Mouse (Mus musculus) fibroblast of lung, adult 2 months (primary cell): ENCODE data around the gene Dnah8.

Source experiments
- DNase-seq: peaks from one replicate; pipeline ENCODE4 v3.0.0-alpha.2; 2011; ENCODE audit warnings: low read depth

Dnah8 gene

DNA sequence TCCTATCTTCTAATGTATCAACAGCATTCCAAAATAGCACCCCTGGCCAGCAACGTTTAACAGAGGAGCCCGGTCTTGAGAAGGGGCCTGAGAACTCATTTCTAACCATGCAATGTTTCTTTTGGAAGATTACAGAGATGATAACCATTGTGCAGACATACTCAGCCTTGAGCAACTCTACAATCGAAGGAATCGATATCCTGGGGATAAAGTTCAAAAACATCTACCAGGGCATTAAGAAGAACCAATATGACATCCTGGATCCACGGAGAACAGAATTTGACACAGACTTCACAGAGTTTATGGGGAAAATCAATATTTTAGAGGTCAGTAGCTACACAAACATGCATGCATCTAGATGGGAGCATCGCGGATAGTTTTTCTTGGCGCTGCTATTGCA, 39.0 kb downstream of the Dnah8 start:
- DNase-seq, result no peak

DNA sequence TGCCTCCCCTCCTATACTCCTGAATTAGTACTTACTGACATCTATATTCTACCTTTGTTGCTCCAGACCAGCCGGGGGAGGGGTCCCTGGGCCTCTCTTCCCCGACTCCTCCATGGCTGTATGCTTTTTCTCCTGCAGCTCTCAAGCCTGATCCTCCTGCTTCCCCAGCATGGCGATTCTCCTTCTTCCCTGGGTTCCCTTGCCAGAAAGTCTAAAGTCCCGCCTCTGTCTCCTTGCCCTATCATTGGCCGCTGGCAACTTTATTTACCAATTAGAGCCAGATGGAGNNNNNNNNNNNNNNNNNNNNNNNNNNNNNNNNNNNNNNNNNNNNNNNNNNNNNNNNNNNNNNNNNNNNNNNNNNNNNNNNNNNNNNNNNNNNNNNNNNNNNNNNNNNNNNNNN, 40.7 kb downstream of the Dnah8 start:
- no peak for DNase-seq

DNA sequence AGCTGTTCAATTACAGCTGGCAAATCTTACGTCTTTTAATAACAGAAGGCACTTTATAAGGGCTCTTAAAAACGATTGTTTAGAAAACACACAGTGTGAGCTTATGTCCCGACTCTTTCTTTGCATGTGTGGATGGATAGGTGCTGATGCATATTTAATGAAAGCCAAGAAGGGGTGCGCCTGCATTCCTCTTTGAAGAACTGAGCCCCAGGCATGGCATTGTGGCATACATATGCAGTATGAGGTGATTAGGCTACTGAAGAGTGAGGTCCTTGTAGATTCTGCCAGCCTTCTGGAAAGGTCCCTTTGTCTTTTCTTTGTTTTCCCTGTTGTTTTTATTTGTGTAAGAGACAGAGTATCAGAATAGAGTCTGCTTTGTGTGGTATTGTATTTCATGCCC, 48.4 kb downstream of the Dnah8 start:
- no peak for DNase-seq

DNA sequence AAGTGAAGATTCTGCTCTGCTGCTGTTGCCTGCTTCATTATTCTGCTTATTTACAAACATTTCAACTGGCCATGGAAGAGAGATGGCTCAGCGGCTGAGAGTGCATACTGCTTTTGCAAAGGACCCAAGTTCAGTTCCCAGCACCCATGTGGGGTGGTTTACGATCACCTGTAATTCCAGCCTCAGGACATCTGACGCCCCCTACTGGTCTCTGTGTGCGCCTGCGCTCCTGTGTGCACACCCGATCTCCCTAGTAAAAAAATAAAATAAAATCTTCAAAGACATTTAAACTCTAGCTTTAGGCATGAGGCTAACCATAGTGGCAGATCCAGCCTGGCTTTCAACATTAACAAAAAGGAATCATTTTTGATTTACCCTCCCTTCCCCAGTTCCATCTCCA, 48.9 kb downstream of the Dnah8 start:
- DNase-seq, result no peak

DNA sequence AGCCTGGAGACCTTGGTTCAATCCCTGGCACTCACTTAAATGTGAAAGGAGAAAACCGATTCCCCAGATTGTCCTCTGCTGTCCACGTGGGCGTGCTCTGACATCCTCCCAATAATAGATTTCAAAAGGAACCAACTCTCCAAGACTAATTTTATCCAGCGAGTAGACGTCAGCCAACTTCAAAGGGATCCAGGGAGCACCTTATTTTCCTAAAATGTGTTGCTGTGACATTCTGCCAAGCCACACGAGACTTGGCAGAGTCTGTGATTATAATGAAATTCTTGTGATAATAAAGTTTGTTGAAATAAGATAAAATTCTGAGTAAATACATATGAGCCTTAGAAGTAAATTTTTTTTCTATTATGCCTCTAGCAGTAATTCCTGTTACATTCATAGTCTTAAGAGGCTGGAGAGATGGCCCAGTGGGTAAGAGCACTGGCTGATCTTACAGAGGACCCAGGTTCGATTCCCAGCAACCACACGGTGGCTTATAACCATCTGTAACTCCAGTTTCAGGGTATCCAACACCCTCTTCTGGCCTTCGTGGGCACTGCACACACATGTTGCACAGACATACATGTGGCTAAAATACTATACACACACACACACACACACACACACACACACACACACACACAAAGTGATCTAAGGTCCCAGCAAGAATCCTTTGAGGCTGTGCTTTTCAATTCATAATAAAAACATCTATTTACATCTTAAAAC, 51.0 kb downstream of the Dnah8 start:
- no peak for DNase-seq

DNA sequence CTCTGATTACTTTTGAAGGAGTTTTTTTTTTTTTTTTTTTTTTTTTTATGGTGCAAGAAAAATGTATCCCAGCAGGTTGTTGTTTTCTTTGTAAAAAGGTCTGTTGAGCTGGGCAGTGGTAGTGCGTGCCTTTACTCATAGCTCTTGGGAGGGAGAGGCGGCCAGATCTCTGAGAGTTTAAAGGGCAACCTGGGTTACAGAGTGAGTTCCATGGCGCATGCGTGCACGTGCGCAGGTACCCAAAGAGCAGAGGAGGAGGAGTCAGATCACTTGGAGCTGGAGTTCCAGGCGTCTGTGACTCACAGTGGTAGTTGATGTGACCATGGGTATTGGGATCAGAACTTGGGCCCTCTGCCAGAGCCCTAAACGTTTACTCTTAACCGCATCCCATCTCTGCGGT, 54.4 kb downstream of the Dnah8 start:
- DNase-seq, result no peak

DNA sequence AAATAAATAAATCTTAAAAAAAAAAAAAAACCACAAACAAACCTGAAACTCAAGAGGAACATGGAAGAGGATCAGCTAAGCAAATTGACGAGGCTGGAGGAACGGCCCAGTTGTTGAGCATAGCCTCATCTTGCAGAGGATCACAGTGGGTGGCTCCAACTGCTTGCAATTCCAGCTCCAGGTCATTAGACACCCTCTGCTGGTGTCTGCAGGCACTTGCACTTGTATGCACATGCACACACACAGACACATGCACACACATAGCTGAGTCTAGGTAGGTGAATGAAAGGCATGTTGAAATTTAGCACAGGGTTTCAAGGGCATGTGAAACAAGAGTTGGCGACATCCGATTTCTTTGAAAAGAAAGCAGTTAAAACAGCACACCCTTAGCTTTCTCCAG, 55.5 kb downstream of the Dnah8 start:
- DNase-seq, result no peak

DNA sequence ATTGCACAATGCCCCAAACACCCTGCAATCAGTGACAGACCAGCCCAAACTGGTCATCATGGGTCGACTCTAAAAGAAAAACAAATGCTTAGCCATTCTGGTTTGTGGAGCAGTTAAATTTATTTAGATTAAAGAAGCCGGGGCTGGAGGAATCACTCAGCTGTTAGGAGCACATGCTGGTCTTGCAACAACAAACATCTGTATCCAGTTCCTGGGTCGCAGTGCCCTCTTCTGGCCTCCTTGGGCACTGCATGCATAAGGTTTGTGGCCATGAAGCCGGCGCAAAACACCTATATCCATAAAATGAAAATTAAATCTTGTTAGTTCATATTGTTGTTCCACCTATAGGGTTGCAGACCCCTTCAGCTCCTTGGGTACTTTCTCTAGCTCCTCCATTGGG, 57.5 kb downstream of the Dnah8 start:
- DNase-seq, result peak; percentile 16

DNA sequence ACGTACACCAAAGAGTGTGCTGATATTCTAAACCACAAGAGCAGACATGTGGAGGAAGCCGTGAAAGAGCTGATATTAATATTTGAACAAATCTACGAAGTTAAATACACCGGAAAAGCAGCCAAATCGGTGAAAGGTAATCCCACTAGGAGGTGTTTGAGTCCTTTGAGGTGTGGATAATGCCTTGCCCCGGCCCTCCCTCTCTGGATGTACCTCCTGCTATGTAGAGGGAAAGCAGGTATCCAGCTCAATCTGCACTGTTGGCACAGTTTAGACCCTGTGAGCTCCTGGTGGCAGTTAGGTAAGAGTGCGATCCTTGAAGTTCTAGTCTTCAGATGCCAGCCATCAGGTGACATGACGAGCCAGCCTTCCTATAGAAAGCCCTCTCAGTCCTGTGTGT, 66.0 kb downstream of the Dnah8 start:
- no peak for DNase-seq

DNA sequence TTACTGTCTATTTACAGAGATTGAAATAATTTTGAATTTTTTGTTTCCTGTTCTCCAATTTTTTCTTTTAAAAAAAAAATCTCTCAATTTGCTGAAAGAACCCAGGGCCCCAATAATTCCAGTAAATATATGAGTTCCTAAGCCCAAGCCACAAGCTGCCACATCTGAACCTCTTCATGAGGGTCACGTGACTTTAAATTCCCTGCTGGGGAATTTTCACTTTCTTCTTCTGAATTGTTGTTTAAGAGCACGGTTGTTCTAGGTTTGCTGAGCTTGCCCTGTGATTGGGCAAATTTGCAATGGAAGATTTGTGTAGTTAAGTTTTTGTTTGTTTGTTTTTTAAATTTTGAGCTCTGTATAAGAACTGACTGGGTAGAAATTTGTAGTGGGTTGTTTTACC, 67.3 kb downstream of the Dnah8 start:
- no peak for DNase-seq

DNA sequence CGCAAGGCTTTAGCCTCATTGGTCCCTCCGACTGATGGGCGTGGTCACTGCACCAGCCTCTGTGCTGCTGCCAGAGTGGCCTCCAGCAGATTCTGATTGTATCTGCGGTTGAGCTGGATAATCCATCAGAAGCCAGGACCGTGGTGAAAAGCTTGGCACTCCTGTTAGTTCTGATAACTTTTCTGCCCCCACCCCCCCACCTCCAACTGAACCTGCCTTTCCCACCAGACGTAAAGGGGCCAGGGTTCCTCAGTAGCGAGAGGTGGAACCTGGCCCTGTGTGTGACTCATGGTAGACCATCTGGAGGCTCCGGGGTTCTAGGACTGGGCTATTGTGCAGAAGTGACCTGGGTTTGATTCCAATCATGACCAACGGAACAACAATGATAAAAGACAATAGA, 70.1 kb downstream of the Dnah8 start:
- DNase-seq, result no peak

DNA sequence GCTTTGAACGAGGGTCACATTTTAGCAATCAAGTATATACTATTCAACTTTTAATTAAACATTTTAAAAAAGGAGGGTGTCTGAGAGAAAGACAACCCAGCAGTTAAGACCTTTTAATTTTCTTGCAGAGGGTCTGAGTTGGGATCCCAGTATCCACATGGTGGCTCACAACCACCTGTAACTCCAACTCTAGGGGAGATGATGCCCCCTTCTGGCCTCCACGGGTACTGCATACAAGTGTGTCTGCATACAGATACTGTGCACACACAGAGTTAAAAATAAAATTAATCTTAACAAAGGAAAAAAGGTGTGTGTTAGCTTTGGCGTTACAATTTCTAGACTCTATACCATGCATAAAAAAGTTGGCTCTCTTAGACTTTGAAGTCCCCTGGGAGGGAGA, 90.6 kb downstream of the Dnah8 start:
- no peak for DNase-seq

DNA sequence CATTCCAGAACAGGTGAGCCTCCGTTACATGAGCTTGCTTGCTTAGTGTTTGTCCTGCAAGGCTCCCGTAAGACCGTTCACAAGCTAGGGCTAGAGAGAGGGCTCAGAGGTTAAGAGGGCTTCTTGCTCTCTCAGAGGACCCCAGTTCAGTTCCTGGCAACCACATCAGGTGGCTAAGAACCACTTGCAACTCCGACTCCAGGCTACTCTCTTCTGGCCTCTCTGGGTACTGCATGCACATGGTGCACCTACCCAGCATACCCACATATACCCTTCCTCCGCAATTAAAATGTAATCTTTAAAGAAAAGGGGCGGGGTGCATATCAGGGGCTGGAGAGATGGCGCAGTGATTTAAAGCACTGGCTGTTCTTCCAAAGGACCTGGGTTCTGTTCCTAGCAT, 94.0 kb downstream of the Dnah8 start:
- no peak for DNase-seq

DNA sequence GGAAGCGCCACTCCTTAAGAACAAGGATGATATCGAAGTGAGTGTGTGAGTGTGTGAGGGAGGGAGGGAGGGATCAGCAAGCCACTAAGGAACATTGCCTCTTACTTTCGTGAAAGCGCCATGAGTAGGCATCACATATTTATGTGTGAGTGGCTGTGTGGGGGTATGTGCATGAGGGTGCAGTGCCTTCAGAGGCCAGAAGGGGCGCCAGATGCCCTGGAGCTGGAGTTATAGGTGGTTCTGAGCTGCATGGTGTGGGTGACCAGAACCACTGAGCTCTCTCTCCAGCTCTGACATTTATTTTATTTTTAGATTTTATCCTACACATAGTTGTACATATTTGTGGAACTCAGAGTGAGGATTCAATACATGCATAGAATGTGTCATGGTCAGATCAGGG, 94.9 kb downstream of the Dnah8 start:
- no peak for DNase-seq

DNA sequence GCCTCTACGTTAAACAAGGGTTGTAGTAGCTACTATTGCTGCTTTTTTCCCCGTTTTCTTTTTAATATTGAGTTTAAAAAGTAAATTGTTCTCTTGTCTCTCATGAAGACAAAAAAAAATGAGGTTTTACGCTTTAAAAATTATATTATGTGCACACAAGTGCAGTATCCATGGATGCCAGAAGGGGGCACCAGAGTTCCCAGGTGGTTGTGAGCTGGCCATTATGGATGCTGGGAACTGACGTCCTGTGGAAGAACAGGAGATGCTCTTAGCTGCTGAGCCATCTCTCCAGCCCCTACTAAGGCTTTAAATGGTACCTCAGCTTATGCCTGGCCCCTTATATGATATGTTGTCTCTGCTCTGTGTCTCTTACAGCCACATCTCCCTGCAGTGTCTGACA, 103.6 kb downstream of the Dnah8 start:
- no peak for DNase-seq

DNA sequence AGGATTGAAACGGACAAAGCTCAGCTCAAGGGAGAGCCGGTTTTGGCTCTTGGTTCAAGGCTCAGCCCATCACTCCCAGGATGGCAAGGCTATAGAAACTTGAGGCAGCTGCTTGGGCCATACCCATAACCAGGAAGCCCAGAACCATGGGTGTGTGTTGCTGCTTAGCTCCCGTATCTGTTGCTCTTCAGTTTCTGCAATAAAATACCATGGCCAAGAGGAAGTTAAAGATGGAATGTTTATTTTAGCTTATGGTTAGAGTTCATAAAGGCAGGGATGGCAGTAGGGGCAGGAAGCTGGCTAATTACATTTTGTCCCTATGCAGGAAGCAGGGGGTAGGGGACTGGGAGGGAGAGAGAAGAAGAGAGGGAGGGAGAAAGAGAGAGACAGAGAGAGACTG, 108.6 kb downstream of the Dnah8 start:
- no peak for DNase-seq

DNA sequence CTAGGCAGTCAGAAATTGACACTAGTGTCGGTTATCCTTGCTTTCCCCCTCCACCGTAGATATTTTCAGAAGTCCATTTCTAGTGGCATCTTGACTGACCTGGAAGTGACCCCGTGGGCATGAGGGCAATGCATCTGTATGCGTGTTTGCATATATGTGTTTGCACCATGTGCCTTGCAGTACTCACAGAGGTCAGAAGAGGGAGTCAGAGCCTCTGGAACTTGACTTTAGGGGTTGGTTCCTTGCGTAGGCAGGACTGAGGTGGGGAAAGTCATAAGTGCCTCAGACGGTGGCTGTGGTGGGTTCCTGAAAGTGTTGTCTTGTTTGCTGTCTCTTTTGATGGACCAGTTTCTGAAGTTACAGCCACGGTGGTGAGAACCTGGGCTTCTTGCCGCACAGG, 110.6 kb downstream of the Dnah8 start:
- DNase-seq, result no peak

DNA sequence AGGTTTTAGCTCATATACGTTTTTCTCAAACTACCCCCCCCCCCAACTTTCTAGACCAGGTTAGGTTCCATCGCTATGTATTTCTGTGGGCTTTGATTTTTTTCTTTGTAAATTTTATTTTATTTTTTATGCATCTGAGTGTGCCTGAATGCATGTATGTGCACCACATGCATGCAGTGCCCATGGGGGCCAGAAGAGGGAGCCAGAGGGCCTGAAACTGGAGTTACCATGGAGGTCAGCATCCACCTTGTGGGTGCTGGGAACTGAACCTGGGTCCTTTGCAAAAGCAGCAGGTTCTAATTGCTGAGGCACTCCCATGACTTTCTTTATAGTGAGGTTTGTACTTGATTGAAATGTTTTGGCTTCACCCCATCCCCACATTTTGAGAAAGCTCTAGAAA, 111.3 kb downstream of the Dnah8 start:
- DNase-seq, result no peak

DNA sequence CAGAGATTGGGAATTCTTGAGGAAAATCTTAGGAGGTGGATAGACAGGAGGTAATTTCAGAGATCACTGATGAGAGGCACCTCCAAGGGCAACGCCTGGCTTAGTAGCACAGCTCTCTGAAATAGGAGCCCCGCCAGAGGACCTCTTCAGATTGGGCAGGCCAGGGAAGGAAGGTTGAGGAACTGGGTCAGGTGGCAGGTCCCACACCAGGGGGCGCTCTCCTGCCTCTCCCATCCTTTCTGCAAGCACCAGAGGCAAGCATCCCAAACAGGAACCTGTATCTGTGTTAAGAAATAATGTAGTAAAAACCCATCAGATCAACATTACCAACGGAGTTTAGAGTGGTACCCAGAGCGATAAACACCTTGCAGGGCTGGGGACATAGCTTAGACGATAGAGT, 113.6 kb downstream of the Dnah8 start:
- DNase-seq, result no peak

DNA sequence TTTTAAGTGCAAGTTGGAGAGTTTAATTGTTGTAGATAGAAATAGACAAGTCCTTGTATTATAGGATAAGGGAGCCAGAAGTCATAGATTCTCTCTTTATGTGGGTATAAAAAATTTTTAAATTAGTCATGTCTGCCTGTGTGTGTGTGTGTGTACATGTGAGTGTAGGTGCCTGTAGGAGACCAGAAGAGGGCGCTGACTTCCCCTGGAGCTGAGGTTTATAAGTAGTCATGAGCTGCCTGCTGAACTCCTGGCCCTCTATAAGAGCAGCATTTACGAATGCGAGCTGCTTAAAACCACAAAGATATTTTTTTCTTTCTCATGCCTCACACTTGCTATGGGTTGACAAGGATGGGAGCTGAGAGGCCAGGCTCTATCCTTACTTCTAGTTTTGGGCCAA, 115.6 kb downstream of the Dnah8 start:
- no peak for DNase-seq

DNA sequence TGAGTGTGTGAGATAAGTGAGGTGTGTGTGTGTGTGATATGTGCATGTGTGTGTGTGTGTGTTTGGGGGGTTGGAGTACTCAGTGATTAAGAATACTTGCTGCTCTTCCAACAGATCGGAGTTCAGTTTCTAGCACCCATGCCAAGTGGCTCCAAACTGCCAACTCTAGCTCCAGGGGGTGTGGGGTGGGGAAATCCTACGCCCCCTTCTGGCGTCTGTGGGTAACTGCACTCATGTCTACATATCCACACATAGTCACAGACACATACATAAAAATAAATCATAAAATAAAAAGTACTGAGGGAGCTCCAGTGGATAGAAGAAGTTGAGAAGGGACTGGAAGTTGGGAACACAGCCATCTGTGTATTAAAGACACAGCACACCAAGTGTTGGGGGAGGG, 119.8 kb downstream of the Dnah8 start:
- no peak for DNase-seq

DNA sequence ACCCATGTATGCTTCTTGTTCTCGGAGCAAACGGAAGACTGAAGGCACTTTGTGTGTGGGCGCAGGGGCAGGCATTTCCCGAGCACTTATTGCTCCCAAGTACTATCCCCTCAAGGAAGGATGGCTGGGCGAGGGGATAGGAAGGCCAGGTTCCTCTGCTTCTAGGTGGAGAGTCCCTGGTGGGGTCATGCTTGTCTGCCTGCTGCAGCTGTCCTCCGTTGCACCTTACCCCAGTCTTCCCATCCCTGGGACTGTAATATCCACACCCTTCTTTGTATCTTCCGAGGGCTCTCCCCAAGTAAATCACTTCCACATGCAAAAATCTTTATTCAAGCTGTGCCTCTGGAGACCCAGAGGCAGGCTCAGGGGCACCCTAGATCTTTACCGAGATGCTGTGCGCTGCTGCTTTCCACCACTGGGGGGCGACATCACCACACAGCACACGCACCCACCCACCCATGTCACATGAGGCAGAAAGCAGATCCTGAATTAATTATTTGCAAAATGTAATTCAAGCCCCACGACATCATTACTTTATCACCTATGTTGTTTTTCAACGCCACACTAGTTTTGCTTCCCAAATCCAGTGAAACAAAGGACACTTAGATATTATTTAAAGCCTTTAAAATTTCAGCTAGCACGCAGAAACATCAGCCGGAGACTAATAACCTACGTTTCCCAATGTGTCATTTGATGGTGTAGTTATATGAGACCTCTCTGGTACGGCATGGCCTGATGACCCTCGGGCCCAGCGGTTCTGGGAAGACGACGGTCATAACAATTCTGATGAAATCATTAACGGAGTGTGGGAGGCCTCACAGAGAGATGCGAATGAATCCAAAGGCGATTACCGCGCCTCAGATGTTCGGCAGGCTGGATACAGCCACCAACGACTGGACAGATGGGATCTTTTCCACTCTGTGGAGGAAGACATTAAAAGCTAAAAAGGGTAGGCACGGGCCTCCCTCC, 122.2 kb downstream of the Dnah8 start:
- DNase-seq, result no peak

DNA sequence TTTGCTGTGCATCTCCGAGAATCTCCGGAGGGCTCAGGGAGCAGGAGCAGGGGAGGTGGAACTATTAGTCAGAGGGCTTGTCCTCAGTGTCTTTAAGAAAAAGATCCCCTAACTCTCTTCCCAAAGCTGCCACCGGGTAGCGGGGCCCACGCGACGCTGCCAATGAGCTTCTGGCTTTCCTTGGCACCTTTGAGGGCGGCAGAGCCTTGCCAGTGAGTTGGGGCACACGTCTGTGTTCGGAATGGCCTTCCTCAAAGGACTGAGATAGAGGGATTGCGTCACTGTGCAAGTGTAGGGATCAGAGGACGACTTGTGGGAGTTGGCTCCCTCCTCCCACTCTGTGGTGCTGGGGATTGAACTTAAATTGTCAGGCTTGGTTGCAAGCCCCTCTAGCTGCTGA, 125.2 kb downstream of the Dnah8 start:
- DNase-seq, result no peak

DNA sequence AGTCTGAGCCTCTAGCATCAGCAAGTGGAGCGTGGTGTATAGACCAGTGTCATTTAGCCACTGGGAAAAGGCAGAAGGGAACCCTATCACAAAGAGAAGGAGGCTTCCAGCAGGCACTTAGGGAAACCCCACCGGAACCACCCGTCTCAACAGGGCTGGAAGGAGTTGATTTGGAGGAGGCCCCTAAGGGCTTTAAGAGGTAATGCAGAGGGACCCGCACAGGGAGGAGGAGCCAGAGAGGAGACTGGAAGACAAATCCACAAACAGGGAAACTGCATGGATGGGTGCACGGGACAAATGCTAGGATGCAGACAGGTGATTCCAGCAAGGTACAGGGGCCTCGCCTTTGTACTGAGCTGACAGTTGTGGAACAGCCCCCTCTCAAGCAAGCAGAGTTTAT, 126.1 kb downstream of the Dnah8 start:
- DNase-seq, result no peak
